Mouse (Mus musculus) neural tube, embryonic 11.5 days (tissue): ENCODE results near the gene Zscan4d. TPM values are rescaled to one million over a fixed set of nuclear protein-coding genes. Genes with fewer than 3 reads are reported as not detected.
"Not testable (repeated sequence)": the region's sequence is repeated elsewhere in the genome, so short reads cannot be mapped to it uniquely, and the experiment has no call there.

Experiments used
- ATAC-seq: fragments of 200-750 bp; cut with Nextera tagmentation; 2 replicates; pipeline ENCODE4 v1.8.0; 2017; ENCODE audit warnings: moderate number of reproducible peaks, mild to moderate bottlenecking, moderate TSS enrichment, moderate library complexity; ENCODE audit not compliant: insufficient read depth, low FRiP score, low TSS enrichment
- DNase-seq: peaks from one replicate; pipeline ENCODE4 v3.0.0-alpha.2; 2015; ENCODE audit warnings: low spot score
- H3K27ac ChIP-seq: fragments of 300-500 bp; sonication (generic); 2 replicates; pipeline ENCODE4 v1.5.1; 2014; ENCODE audit warnings: low read depth, mild to moderate bottlenecking, low read length
- H3K27me3 ChIP-seq: fragments of 300-500 bp; sonication (generic); 2 replicates; pipeline ENCODE4 v1.6.1; 2014; ENCODE audit warnings: mild to moderate bottlenecking, low read length, mixed read lengths; ENCODE audit not compliant: control insufficient read depth, insufficient read depth
- H3K36me3 ChIP-seq: fragments of 300-500 bp; sonication (generic); 2 replicates; pipeline ENCODE4 v1.6.1; 2014; ENCODE audit warnings: mild to moderate bottlenecking, low read length, moderate library complexity, mixed read lengths; ENCODE audit not compliant: control insufficient read depth, insufficient read depth
- H3K4me1 ChIP-seq: fragments of 300-500 bp; sonication (generic); 2 replicates; pipeline ENCODE4 v1.6.1; 2014; ENCODE audit warnings: low read length, mixed read lengths; ENCODE audit not compliant: control insufficient read depth, insufficient read depth
- H3K4me2 ChIP-seq: fragments of 300-500 bp; sonication (generic); 2 replicates; pipeline ENCODE4 v1.6.1; 2014; ENCODE audit warnings: low read depth, mild to moderate bottlenecking, moderate library complexity
- H3K4me3 ChIP-seq: fragments of 300-500 bp; sonication (generic); 2 replicates; pipeline ENCODE4 v1.5.1; 2014; ENCODE audit warnings: low read depth, low read length
- H3K9ac ChIP-seq: fragments of 300-500 bp; sonication (generic); 2 replicates; pipeline ENCODE4 v1.6.1; 2014; ENCODE audit warnings: mild to moderate bottlenecking, low read length
- H3K9me3 ChIP-seq: fragments of 300-500 bp; sonication (generic); 2 replicates; pipeline ENCODE4 v1.6.1; 2016; ENCODE audit warnings: low read length; ENCODE audit not compliant: control insufficient read depth
- WGBS: fragments of 180-500 bp; shearing (Covaris S2); extraction: QIAGEN DNeasy Blood & Tissue Kit; methylation state at CpG from one replicate; pipeline ENCODE4 v1.1.7; 2014; 5-methylcytosine and 5-hydroxymethylcytosine counted together
- polyA plus RNA-seq: library from polyadenylated mRNA; unstranded; fragments of >200 nt; fragmentation: Nextera tagmentation; extraction: Ambion mirVana; gene quantifications from 2 replicates; pipeline ENCODE4 v1.2.1, GENCODE M21; 2014

Zscan4d gene
- polyA plus RNA-seq: not detected in 2 replicates

- not testable (repeated sequence) for ATAC-seq, H3K9me3 ChIP-seq, H3K36me3 ChIP-seq, H3K4me2 ChIP-seq, H3K4me3 ChIP-seq, DNase-seq, H3K27me3 ChIP-seq, H3K9ac ChIP-seq, H3K4me1 ChIP-seq, H3K27ac ChIP-seq
- 87% methylated on average over 4 of the region's 4 CpGs for WGBS
Measured at GRCm38 (mm10) chr7:11166059-11166458, at the start of gene Zscan4d. Gene Zscan4d (minus strand): TSS chr7:11166159.

- H3K4me3 ChIP-seq, H3K27me3 ChIP-seq, H3K36me3 ChIP-seq, H3K27ac ChIP-seq, H3K4me2 ChIP-seq, ATAC-seq, H3K9me3 ChIP-seq, DNase-seq, H3K4me1 ChIP-seq, H3K9ac ChIP-seq: not testable (repeated sequence)
- WGBS: 36% methylated on average over 6 of the region's 6 CpGs
Measured at GRCm38 (mm10) chr7:11158036-11158435, 7.9 kb downstream of the Zscan4d start.

Other genes with a start within 250 kb of the Zscan4d start
- not detected in 2 replicates for gene Zscan4c, start 160.4 kb downstream of the Zscan4d start, polyA plus RNA-seq
- not detected in 2 replicates for gene Zscan4-ps1, start 96.5 kb downstream of the Zscan4d start, polyA plus RNA-seq
- not detected in 2 replicates for gene Zscan4e, start 144.5 kb upstream of the Zscan4d start, polyA plus RNA-seq
- gene Zscan4f, start 231.8 kb upstream of the Zscan4d start, polyA plus RNA-seq: not detected in 2 replicates